Mouse (Mus musculus) midbrain, embryonic 16.5 days (tissue): ENCODE measurements at regions not wholly inside any gene's neighbourhood (a gene's known extent, or its start where the extent isn't known, plus 50 kb on each side); places are given as distances from the start of the nearest gene placed in this dataset.
A peak's percentile ranks its signal among the peaks of the same experiment; 100 is the strongest.
"Not testable (repeated sequence)": the region's sequence is repeated elsewhere in the genome, so short reads cannot be mapped to it uniquely, and the experiment has no call there.

Source experiments
- ATAC-seq: fragments of 200-750 bp; cut with Nextera tagmentation; 2 replicates; pipeline ENCODE4 v1.8.0; 2017; ENCODE audit warnings: moderate TSS enrichment
- H3K27ac ChIP-seq: fragments of 300-500 bp; sonication (generic); 2 replicates; pipeline ENCODE4 v1.5.1; 2014; ENCODE audit warnings: mild to moderate bottlenecking, low read length, mixed read lengths
- H3K27me3 ChIP-seq: fragments of 300-500 bp; sonication (generic); 2 replicates; pipeline ENCODE4 v1.6.1; 2014; ENCODE audit warnings: low read depth, low read length, mixed read lengths; ENCODE audit not compliant: control insufficient read depth, insufficient read depth
- H3K36me3 ChIP-seq: fragments of 300-500 bp; sonication (generic); 2 replicates; pipeline ENCODE4 v1.6.1; 2014; ENCODE audit warnings: mild to moderate bottlenecking, low read length, moderate library complexity, mixed read lengths; ENCODE audit not compliant: control insufficient read depth, insufficient read depth
- H3K4me1 ChIP-seq: fragments of 300-500 bp; sonication (generic); 2 replicates; pipeline ENCODE4 v1.6.1; 2014; ENCODE audit warnings: mild to moderate bottlenecking, low read length, mixed read lengths; ENCODE audit not compliant: control insufficient read depth, insufficient read depth
- H3K4me2 ChIP-seq: fragments of 300-500 bp; sonication (generic); 2 replicates; pipeline ENCODE4 v1.6.1; 2014; ENCODE audit warnings: mild to moderate bottlenecking, low read length, mixed read lengths
- H3K4me3 ChIP-seq: fragments of 300-500 bp; sonication (generic); 2 replicates; pipeline ENCODE4 v1.5.1; 2014; ENCODE audit warnings: low read depth, mild to moderate bottlenecking, low read length, moderate library complexity, mixed read lengths
- H3K9ac ChIP-seq: fragments of 300-500 bp; sonication (generic); 2 replicates; pipeline ENCODE4 v1.6.1; 2014; ENCODE audit warnings: low read depth, low read length, mixed read lengths
- H3K9me3 ChIP-seq: fragments of 300-500 bp; sonication (generic); replicated peaks from 2 replicates; pipeline ENCODE4 v1.6.1; 2014; ENCODE audit warnings: mild to moderate bottlenecking, low read length, mixed read lengths; ENCODE audit not compliant: control insufficient read depth, poor library complexity, severe bottlenecking
- WGBS: fragments of 180-500 bp; shearing (Covaris S2); extraction: QIAGEN DNeasy Blood & Tissue Kit; methylation state at CpG from one replicate; pipeline ENCODE4 v1.1.7; 2014; 5-methylcytosine and 5-hydroxymethylcytosine counted together

DNA sequence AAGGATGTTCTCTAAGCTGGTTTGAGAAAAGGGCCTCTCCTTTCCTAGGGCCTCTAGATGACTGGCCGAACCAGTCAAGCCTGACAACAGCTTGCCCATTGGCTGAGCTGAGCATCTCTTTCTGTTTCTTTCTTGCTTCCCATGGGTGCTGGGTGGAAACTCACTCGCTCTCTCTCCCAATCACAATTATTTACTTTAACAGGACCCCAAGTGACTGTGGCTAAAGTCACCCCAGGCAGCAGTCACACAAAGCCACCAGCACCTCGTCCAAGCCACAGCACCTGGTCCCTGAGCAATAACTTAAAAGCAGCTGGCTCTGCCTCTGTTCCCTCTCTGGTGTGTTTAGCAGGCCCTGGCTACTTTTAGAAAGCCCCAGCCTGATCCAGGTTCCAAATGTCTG lies 64.3 kb upstream of the Fzd7 start:
- H3K4me1 ChIP-seq = peaks cover 4% of the 10 kb centered on the region; the same call in 1 of the 2 replicates
- no peaks in the 10 kb centered on the region for H3K36me3 ChIP-seq
- no peak overlapping the region for H3K9ac ChIP-seq
- 54% methylated on average over 3 of the region's 3 CpGs for WGBS
- H3K4me3 ChIP-seq = no peak overlapping the region
- no peaks in the 10 kb centered on the region for H3K9me3 ChIP-seq
- no peak overlapping the region for H3K4me2 ChIP-seq
- H3K27ac ChIP-seq = no peak overlapping the region
- no peaks in the 10 kb centered on the region for H3K27me3 ChIP-seq
- ATAC-seq = no peak

- Histone ChIP-seq H3K4me3 (no peak overlapping the region), H3K27me3 (no peaks in the 10 kb centered on the region), H3K27ac (no peak overlapping the region), H3K9me3 (no peaks in the 10 kb centered on the region), H3K9ac (no peak overlapping the region), H3K4me1 (peaks cover 4% of the 10 kb centered on the region; the same call in 1 of the 2 replicates), H3K36me3 (no peaks in the 10 kb centered on the region), H3K4me2 (no peak overlapping the region)
- no peak for ATAC-seq
- WGBS = 91% methylated on average over 9 of the region's 9 CpGs
These were observed 63.5 kb upstream of the Fzd7 start for GRCm38 (mm10) chr1:59418748-59419147.

DNA sequence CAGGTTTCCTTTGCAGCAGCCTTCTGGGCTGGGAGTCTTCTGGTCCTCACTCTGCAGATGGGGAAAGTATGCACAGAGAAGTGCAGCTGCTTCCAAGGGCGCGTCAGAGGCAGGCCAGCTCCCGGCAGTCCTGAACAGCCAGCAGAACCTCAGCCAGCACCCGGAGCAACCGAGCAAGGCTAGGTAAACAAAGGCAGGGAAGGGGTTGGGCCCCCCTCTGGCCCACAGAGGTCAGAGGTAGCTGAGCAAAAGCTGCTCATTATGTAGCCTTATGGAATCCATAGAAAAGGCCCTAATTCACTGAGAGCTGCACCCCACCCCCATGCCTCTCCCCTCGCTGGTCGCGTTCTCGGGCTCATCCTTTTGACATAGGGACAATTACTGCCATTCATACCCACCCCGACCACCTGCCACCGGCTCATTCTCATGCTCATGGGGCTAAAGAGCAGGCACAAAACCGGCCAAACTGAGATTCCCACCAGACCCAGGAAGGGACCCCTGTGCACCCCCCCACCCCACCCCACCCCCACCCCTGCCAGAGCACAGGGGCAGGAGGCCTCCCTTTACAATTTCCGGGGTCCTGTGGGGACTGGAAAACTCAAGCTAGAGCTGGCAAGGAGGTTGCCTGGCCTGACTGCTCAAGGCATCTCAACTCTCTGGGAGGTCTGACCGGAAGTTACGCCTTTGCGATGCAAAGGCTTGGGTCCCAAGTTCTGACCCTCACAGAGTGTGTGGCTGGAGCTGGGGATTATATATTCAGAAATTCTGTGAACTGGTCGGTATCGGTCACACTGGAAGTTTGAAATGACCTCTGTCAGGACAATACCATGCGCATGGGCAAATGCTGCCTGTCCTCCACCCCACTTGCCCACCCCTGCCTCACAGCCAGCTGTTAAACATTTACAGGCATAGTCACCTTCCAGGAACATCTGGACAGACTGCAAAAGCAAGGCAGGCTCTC lies 59.0 kb upstream of the Fzd7 start:
- peak; percentile 57 for ATAC-seq
- no peak overlapping the region for H3K9ac ChIP-seq
- H3K4me2 ChIP-seq = no peak overlapping the region
- H3K4me1 ChIP-seq = peaks cover 4% of the 10 kb centered on the region; the same call in 1 of the 2 replicates
- no peak overlapping the region for H3K27ac ChIP-seq
- no peaks in the 10 kb centered on the region for H3K27me3 ChIP-seq
- H3K9me3 ChIP-seq = no peaks in the 10 kb centered on the region
- no peaks in the 10 kb centered on the region for H3K36me3 ChIP-seq
- 16% methylated on average over 19 of the region's 19 CpGs for WGBS
- H3K4me3 ChIP-seq = no peak overlapping the region

DNA sequence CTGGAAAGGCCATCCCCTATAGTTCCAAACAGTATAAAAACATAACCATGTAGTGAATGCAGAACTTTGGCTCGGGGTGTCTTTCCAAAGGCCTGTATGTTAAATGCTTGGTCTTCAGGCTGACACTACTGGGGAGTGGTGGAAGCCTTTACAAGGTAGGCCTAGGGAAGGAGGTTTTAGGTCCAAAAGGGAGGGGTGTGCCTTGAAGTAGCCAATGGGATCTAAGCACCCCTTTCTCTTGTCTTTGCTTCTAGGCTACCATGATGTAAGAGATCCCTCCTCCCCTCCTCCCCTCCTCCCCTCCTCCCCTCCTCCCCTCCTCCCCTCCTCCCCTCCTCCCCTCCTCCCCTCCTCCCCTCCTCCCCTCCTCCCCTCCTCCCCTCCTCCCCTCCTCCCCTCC lies 56.5 kb upstream of the Fzd7 start:
- not testable (repeated sequence) for H3K9me3 ChIP-seq, ATAC-seq, H3K9ac ChIP-seq, H3K36me3 ChIP-seq, H3K4me3 ChIP-seq, H3K27ac ChIP-seq, H3K27me3 ChIP-seq, H3K4me2 ChIP-seq, H3K4me1 ChIP-seq
- WGBS = 97% methylated on average over 1 of the region's 1 CpGs

DNA sequence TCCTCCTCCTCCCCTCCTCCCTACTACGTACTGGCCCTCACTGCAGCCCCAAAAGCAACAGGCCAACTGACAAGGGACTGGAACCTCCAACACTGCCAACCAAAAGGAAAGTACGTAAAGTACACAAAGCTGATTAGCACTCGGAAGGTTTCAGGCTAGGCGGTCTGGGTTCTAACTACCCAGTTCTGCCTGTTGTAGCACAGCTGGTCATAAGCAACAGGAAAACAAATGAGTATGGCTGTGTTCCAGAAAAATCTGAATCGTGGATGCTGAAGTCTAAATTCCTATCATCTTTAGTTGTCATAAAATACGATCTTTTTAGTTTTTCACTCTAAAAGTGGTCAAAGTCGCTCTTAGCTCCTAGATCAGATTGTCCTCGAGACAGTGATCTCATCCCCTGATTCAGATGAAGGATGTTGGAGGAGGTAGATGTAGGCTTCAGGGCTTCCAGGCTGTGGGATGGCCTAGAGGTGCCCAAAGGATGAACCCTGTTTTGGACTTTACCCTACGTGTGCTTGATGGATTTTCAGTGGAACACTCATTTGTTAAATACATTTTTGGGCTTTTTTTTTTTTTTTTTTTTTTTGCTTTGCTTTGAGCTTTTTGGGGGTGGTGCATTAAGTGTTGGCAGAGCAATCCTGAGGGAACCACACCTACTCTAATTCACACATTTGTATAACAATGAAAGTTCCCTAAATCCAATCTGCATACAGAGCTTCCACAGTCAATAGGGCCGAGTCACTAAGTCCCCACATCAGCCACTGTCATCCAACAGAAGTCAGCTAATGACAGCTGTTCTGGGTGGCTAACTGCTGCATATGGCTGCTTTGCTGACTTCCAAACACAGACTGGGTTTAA lies 55.6 kb upstream of the Fzd7 start:
- H3K27ac ChIP-seq = no peak overlapping the region

DNA sequence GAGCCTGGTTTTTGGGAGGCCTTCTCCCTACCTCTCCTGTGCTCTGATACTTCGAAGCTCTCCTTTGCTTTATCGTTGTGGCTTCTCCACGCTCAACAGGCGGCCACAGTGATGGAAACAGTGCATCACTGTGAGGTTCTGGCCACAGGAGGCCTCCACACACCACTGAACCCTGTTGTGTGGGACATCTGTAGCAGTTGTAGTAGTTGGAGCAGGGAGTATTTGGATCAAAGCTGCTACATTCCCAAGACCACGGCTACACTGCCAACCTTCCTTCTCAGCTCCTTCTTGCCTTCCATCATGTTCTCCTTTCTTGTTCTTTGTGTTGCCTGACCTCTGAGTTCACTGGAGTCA lies 55.0 kb upstream of the Fzd7 start:
- no peak for ATAC-seq
- 44% methylated on average over 5 of the region's 5 CpGs for WGBS
- H3K4me1 ChIP-seq = peaks cover 4% of the 10 kb centered on the region; the same call in 1 of the 2 replicates
- H3K27me3 ChIP-seq = no peaks in the 10 kb centered on the region
- no peaks in the 10 kb centered on the region for H3K9me3 ChIP-seq
- H3K9ac ChIP-seq = no peak overlapping the region
- no peaks in the 10 kb centered on the region for H3K36me3 ChIP-seq
- H3K4me2 ChIP-seq = no peak overlapping the region
- no peak overlapping the region for H3K27ac ChIP-seq
- no peak overlapping the region for H3K4me3 ChIP-seq

More for the DNA sequence above, 55.6 kb upstream of the Fzd7 start:
- WGBS = 66% methylated on average over 9 of the region's 10 CpGs
- ATAC-seq = no peak
- Histone ChIP-seq H3K4me3 (no peak overlapping the region), H3K36me3 (no peaks in the 10 kb centered on the region), H3K4me1 (peaks cover 4% of the 10 kb centered on the region; the same call in 1 of the 2 replicates), H3K9ac (no peak overlapping the region), H3K9me3 (no peaks in the 10 kb centered on the region), H3K27me3 (no peaks in the 10 kb centered on the region), H3K4me2 (no peak overlapping the region)

GRCm38 (mm10) chr1:59429289-59429688 lies 52.9 kb upstream of the Fzd7 start:
- H3K27ac ChIP-seq = no peak overlapping the region
- WGBS = 85% methylated on average over 4 of the region's 4 CpGs
- no peak overlapping the region for H3K4me2 ChIP-seq

DNA sequence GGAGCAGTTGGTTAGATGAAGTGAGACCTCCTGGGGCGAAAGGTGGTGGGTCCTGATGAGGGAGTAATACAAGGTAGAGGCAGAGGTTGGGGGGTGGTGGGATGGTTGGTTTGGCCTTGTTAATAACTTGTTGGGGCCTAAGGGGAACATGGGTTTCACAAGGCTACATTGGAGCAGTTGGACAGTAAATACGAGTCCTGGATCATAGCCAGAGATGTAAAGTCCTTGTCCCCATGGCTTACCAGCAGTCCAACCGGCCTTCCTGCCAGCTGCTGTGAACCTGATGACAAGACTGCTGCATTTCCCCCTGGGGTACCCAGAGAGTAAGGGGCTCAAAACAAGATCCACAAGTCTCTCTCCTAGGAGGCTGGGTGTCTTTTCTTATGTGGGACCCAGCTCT lies 52.0 kb upstream of the Fzd7 start:
- Histone ChIP-seq H3K27me3 (no peaks in the 10 kb centered on the region), H3K27ac (no peak overlapping the region), H3K4me3 (no peak overlapping the region), H3K4me2 (no peak overlapping the region), H3K36me3 (no peaks in the 10 kb centered on the region), H3K4me1 (no peaks in the 10 kb centered on the region), H3K9me3 (no peaks in the 10 kb centered on the region), H3K9ac (no peak overlapping the region)
- no peak for ATAC-seq
- 86% methylated on average over 3 of the region's 3 CpGs for WGBS

More at GRCm38 (mm10) chr1:59429289-59429688, 52.9 kb upstream of the Fzd7 start:
- Histone ChIP-seq H3K4me1 (no peaks in the 10 kb centered on the region), H3K9me3 (no peaks in the 10 kb centered on the region), H3K9ac (no peak overlapping the region), H3K4me3 (no peak overlapping the region), H3K27me3 (no peaks in the 10 kb centered on the region), H3K36me3 (no peaks in the 10 kb centered on the region)
- no peak for ATAC-seq
